Mouse (Mus musculus): ENCODE measurements at regions not wholly inside any gene's neighbourhood (a gene's known extent, or its start where the extent isn't known, plus 50 kb on each side); places are given as distances from the start of the nearest gene placed in this dataset.

DNA sequence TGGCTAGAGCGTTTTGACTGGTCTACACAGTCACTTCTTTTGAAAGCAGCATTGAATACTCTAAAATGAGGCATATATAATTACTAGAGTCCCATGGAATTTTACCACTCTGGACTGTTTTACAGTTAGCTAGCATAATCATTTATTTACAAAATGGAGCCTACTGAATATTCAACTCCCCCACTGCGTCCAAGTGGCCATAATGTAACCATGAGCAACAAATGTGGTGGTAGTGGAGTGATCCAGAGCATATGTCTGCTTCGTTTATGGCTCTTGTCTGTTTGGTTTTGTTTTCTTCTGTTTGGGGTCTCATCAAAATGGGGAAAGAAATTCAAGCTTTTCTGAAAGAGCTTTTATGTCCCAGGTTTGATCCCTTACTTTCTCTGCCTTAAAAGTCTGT, 83.8 kb upstream of the St6galnac5 start:
- Histone ChIP-seq H3K9ac (ENCODE audit: insufficient read depth, low read depth) (no peak overlapping the region), H3K27me3 (replicated peaks) (no peaks in the 10 kb centered on the region), H3K4me1 (ENCODE audit: control insufficient read depth in 1 of 2, insufficient read depth in 2 of 2) (peaks cover 0 to 3% of the 10 kb centered on the region in 2 experiments; a peak in 1 of 4 replicates), H3K79me2 (replicated peaks; ENCODE audit: control insufficient read depth, extremely low read depth, insufficient read depth, poor library complexity, severe bottlenecking) (no peaks in the 10 kb centered on the region), H3K4me3 (replicated peaks in 1 of 3; ENCODE audit: low read depth in 2 of 3, low read length in 2 of 3, poor library complexity in 1 of 3) (no peak overlapping the region), H3K27ac (ENCODE audit: insufficient read depth, low read depth) (no peak overlapping the region), H3K4me2 (ENCODE audit: insufficient read depth, low read depth, poor library complexity, severe bottlenecking) (no peak overlapping the region), H3K36me3 (replicated peaks in 1 of 2; ENCODE audit: control insufficient read depth in 1 of 2, insufficient read depth in 1 of 2, low read length in 1 of 2) (no peaks in the 10 kb centered on the region), H3K9me3 (replicated peaks; ENCODE audit: low read length) (no peaks in the 10 kb centered on the region)
- in situ Hi-C loops (cut with MboI; ENCODE audit: low pct_ligation_motif_present, low pct_unique_long_range_greater_than_20kb, low sequenced_read_pairs) (no loop called here), dilution Hi-C loops (cut with MboI; ENCODE audit: extremely low pct_ligation_motif_present, extremely low pct_unique_long_range_greater_than_20kb, low sequenced_read_pairs) (no loop called here)
- TF ChIP-seq CHD1 (IDR thresholded peaks at IDR 0.05; ENCODE audit: low read depth, low read length), result no peak
- TF ChIP-seq EP300 (IDR thresholded peaks at IDR 0.05; ENCODE audit: low read length), result no peak
- TF ChIP-seq USF1 (IDR thresholded peaks at IDR 0.05; ENCODE audit: low read depth, low read length), result no peak
- TF ChIP-seq HCFC1 (IDR thresholded peaks at IDR 0.05; ENCODE audit: low read depth, low read length), result no peak
- no peak for TF ChIP-seq PAX5 (IDR thresholded peaks at IDR 0.05; ENCODE audit: low read length)
- TF ChIP-seq MYC (IDR thresholded peaks at IDR 0.05; ENCODE audit: low read depth, low read length), result no peak
- TF ChIP-seq UBTF (IDR thresholded peaks at IDR 0.05; ENCODE audit: low read depth, low read length), result no peak
- TF ChIP-seq SIN3A (IDR thresholded peaks at IDR 0.05; ENCODE audit: low read length), result no peak
- TF ChIP-seq GABPA (IDR thresholded peaks at IDR 0.05; ENCODE audit: insufficient replicate concordance, low read depth, low read length), result no peak
- TF ChIP-seq ETS1 (conservative IDR thresholded peaks at IDR 0.05; ENCODE audit: low read depth, low read length), result no peak
- TF ChIP-seq MEF2A (IDR thresholded peaks at IDR 0.05; ENCODE audit: borderline replicate concordance, low read depth, low read length), result no peak
- TF ChIP-seq ELF1 (IDR thresholded peaks at IDR 0.05; ENCODE audit: low read depth, low read length), result no peak
- no peak for TF ChIP-seq POLR2AphosphoS2 (IDR thresholded peaks at IDR 0.05; ENCODE audit: low read depth, low read length)
- TF ChIP-seq TBP (conservative IDR thresholded peaks at IDR 0.05; ENCODE audit: low read depth, low read length), result no peak
- TF ChIP-seq MAZ (IDR thresholded peaks at IDR 0.05; ENCODE audit: low read depth, low read length), result no peak
- no peak for DNase-seq (ENCODE audit: extremely low read depth)

DNA sequence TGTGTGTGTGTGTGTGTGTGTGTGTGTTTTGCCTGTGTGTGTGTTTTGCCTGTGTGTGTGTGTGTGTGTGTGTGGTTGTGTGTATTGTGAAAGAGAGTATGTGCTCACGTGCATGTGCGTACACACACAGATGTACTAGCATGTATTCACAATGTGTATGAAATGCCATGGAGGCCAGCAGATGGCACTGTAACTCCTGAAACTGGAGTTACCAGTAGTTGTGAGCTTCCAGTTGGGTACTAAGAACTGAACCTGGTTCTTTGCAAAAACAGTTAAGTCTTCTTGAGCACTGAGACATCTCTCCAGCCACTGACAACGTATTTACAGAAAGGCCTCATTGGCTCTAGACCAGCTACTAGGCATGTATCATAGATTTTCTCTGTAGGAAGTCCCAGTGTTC, 71.1 kb upstream of the St6galnac5 start:
- Histone ChIP-seq H3K4me1 (ENCODE audit: control insufficient read depth in 1 of 2, insufficient read depth in 2 of 2) (peaks cover 0 to 10% of the 10 kb centered on the region in 2 experiments; a peak in 2 of 4 replicates), H3K27ac (ENCODE audit: insufficient read depth, low read depth) (no peak overlapping the region), H3K4me2 (ENCODE audit: insufficient read depth, low read depth, poor library complexity, severe bottlenecking) (no peak overlapping the region), H3K9ac (ENCODE audit: insufficient read depth, low read depth) (no peak overlapping the region), H3K79me2 (replicated peaks; ENCODE audit: control insufficient read depth, extremely low read depth, insufficient read depth, poor library complexity, severe bottlenecking) (no peaks in the 10 kb centered on the region), H3K9me3 (replicated peaks; ENCODE audit: low read length) (peaks cover 7% of the 10 kb centered on the region), H3K4me3 (replicated peaks in 1 of 3; ENCODE audit: low read depth in 2 of 3, low read length in 2 of 3, poor library complexity in 1 of 3) (no peak overlapping the region), H3K27me3 (replicated peaks) (no peaks in the 10 kb centered on the region), H3K36me3 (replicated peaks in 1 of 2; ENCODE audit: control insufficient read depth in 1 of 2, insufficient read depth in 1 of 2, low read length in 1 of 2) (no peaks in the 10 kb centered on the region)
- dilution Hi-C loops (cut with MboI; ENCODE audit: extremely low pct_ligation_motif_present, extremely low pct_unique_long_range_greater_than_20kb, low sequenced_read_pairs) (no loop called here), in situ Hi-C loops (cut with MboI; ENCODE audit: low pct_ligation_motif_present, low pct_unique_long_range_greater_than_20kb, low sequenced_read_pairs) (no loop called here)
- TF ChIP-seq CTCF (conservative IDR thresholded peaks at IDR 0.05 in 1 of 2, IDR thresholded peaks at IDR 0.05 in 1 of 2; ENCODE audit: low read depth in 2 of 2, low read length in 2 of 2) (peak in 1 of 2 experiments; percentile 51; a peak in 2 of 4 replicates), BHLHE40 (IDR thresholded peaks at IDR 0.05; ENCODE audit: low read depth, low read length) (no peak), SMC3 (IDR thresholded peaks at IDR 0.05; ENCODE audit: low read depth, low read length) (peak; percentile 41), RAD21 (IDR thresholded peaks at IDR 0.05; ENCODE audit: low read depth, low read length) (peak; percentile 53), HCFC1 (IDR thresholded peaks at IDR 0.05; ENCODE audit: low read depth, low read length) (no peak)
- no peak for DNase-seq (ENCODE audit: extremely low read depth)

Measured in CH12.LX (cell line).